Mouse (Mus musculus): ENCODE data around the gene Nlrx1. TPM values are rescaled to one million over a fixed set of nuclear protein-coding genes. Genes with fewer than 3 reads are reported as not detected.
A peak's percentile ranks its signal among the peaks of the same experiment; 100 is the strongest.

Nlrx1 gene
- polyA plus RNA-seq, 1 experiment from 2014 or later: 3.5 TPM

GRCm38 (mm10) chr9:44247907-44248306, 20.5 kb downstream of the Nlrx1 start:
- Histone ChIP-seq H3K9ac (replicated peaks) (no peak overlapping the region), H3K36me3 (no peaks in the 10 kb centered on the region), H3K27me3 (0 out of 2 replicates have a peak, but pooled peaks cover 4% of the 10 kb centered on the region), H3K4me3 (replicated peaks) (no peak overlapping the region), H3K4me2 (replicated peaks) (no peak overlapping the region), H3K4me1 (replicated peaks) (peaks cover 21% of the 10 kb centered on the region), H3K9me3 (no peaks in the 10 kb centered on the region), H3K27ac (no peak overlapping the region)
- no peak for ATAC-seq
- WGBS: 83% methylated on average over 6 of the region's 6 CpGs

GRCm38 (mm10) chr9:44243621-44244020, 24.8 kb downstream of the Nlrx1 start:
- H3K4me1 ChIP-seq (replicated peaks): no peaks in the 10 kb centered on the region
- no peak overlapping the region for H3K4me3 ChIP-seq (replicated peaks)
- H3K36me3 ChIP-seq: no peaks in the 10 kb centered on the region
- no peaks in the 10 kb centered on the region for H3K9me3 ChIP-seq
- no peak for ATAC-seq
- H3K9ac ChIP-seq (replicated peaks): no peak overlapping the region
- H3K27ac ChIP-seq: no peak overlapping the region
- no peak overlapping the region for H3K4me2 ChIP-seq (replicated peaks)
- WGBS: 74% methylated on average over 2 of the region's 2 CpGs
- H3K27me3 ChIP-seq: 0 out of 2 replicates have a peak, but pooled peaks cover 3% of the 10 kb centered on the region

- Histone ChIP-seq H3K9ac (replicated peaks) (no peak overlapping the region), H3K27ac (no peak overlapping the region), H3K36me3 (no peaks in the 10 kb centered on the region), H3K4me3 (replicated peaks) (no peak overlapping the region), H3K4me1 (replicated peaks) (no peaks in the 10 kb centered on the region), H3K9me3 (no peaks in the 10 kb centered on the region), H3K4me2 (replicated peaks) (no peak overlapping the region), H3K27me3 (0 out of 2 replicates have a peak, but pooled peaks cover 3% of the 10 kb centered on the region)
- WGBS: 81% methylated on average over 9 of the region's 9 CpGs
- no peak for ATAC-seq
Measured at GRCm38 (mm10) chr9:44241418-44241817, 27.0 kb downstream of the Nlrx1 start.

DNA sequence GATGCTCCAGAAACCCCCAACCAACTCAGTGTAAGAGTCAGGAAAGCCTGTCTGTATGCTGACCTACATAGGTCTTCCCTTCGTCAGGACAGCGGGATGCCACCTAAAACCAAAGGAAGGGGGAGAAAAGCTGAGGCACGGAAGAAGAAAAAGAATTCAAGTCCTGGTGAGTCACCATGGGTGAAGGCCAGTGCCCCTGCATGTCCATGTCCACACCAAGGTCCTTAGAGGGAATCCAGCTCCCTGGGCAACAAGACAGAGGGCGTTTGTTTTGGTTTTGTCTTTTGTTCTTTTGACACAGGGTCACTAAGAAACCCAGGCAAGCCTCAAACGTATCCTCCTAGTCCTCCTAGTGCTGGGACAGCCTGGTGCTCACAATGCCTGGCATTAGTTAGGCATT, 27.5 kb downstream of the Nlrx1 start:
- no peak overlapping the region for H3K27ac ChIP-seq
- ATAC-seq: no peak
- no peak overlapping the region for H3K4me2 ChIP-seq (replicated peaks)
- H3K4me3 ChIP-seq (replicated peaks): no peak overlapping the region
- H3K4me1 ChIP-seq (replicated peaks): no peaks in the 10 kb centered on the region
- no peaks in the 10 kb centered on the region for H3K9me3 ChIP-seq
- no peaks in the 10 kb centered on the region for H3K36me3 ChIP-seq
- 0 out of 2 replicates have a peak, but pooled peaks cover 3% of the 10 kb centered on the region for H3K27me3 ChIP-seq
- no peak overlapping the region for H3K9ac ChIP-seq (replicated peaks)
- WGBS: 51% methylated on average over 5 of the region's 5 CpGs

GRCm38 (mm10) chr9:44240399-44240798, 28.0 kb downstream of the Nlrx1 start, which contains the start of gene Ccdc153:
Gene Ccdc153, plus strand, starts transcription at chr9:44240676.
- Histone ChIP-seq H3K27me3 (0 out of 2 replicates have a peak, but pooled peaks cover 3% of the 10 kb centered on the region), H3K36me3 (no peaks in the 10 kb centered on the region), H3K4me2 (replicated peaks) (no peak within 1 kb of the TSS), H3K4me3 (replicated peaks) (no peak within 1 kb of the TSS), H3K4me1 (replicated peaks) (no peaks in the 10 kb centered on the region), H3K9ac (replicated peaks) (no peak within 1 kb of the TSS), H3K27ac (no peak within 1 kb of the TSS), H3K9me3 (no peaks in the 10 kb centered on the region)
- no peak for ATAC-seq
- 51% methylated on average over 2 of the region's 2 CpGs for WGBS

DNA sequence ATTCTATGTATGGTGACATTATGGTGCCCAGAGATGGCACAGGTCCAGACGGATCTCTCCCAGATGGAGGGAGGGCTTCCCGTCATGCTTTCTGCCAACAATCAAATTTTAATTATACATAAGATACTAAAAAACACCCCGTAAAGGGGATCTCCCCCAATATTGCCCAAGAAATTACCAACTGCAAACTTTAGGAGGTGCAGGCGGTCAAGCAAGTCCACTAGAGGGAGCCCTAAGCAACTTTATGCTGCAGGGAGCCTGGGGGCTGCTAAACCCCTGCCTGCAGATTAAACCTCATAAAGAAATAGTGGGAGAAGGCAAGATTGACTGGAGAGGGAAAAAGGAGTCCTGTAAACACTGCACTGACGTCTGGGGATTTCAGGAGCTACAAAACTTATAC, 29.0 kb downstream of the Nlrx1 start:
- ATAC-seq: peak; percentile 60; the same call in 1 of the 2 replicates

DNA sequence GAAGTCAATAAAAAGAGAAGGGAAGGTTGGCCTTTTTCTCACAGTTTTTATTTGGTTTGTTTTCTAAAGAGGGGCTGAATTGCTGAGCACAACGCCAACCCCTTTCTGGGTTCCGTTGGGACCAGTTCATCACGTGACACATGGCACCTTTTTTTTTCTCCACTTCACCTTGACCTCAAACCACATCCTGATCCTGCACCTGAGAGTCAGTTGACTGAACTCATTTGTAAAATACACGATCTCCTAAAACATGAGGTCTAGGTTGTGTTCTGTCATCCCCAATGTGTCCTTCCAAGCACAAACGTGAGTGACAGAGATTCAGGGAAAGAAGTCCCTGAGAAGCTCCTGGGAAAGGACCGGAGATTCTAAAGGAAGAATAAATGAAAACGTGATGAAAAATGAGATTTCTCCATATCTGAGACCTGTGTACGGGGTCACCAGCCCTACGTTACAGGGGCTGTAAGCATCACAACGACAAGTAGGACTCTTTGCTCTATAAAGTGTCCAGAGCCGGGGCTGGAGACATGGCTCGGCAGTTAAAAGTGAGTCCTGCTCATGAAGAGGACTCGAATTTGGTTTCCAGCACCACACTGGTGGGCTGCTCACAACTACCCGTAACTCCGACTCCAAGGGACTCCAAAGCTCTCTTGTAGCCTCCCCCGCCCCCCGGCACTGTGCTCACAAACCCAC, 29.8 kb downstream of the Nlrx1 start:
- 78% methylated on average over 17 of the region's 17 CpGs for WGBS

More for the DNA sequence above, 29.0 kb downstream of the Nlrx1 start:
- Histone ChIP-seq H3K4me2 (replicated peaks) (no peak overlapping the region), H3K36me3 (no peaks in the 10 kb centered on the region), H3K4me3 (replicated peaks) (no peak overlapping the region), H3K27me3 (0 out of 2 replicates have a peak, but pooled peaks cover 3% of the 10 kb centered on the region), H3K9me3 (no peaks in the 10 kb centered on the region), H3K9ac (replicated peaks) (no peak overlapping the region), H3K27ac (no peak overlapping the region), H3K4me1 (replicated peaks) (no peaks in the 10 kb centered on the region)
- WGBS: 11% methylated on average over 5 of the region's 5 CpGs

GRCm38 (mm10) chr9:44237128-44237527, 31.3 kb downstream of the Nlrx1 start:
- ATAC-seq: no peak
- Histone ChIP-seq H3K9ac (replicated peaks) (no peak overlapping the region), H3K4me2 (replicated peaks) (no peak overlapping the region), H3K27me3 (0 out of 2 replicates have a peak, but pooled peaks cover 3% of the 10 kb centered on the region), H3K27ac (no peak overlapping the region), H3K36me3 (no peaks in the 10 kb centered on the region), H3K4me3 (replicated peaks) (no peak overlapping the region), H3K4me1 (replicated peaks) (peaks cover 8% of the 10 kb centered on the region), H3K9me3 (no peaks in the 10 kb centered on the region)
- WGBS: 85% methylated on average over 4 of the region's 4 CpGs

More for the DNA sequence above, 29.8 kb downstream of the Nlrx1 start:
- no peaks in the 10 kb centered on the region for H3K9me3 ChIP-seq
- H3K9ac ChIP-seq (replicated peaks): no peak overlapping the region
- ATAC-seq: no peak
- H3K27me3 ChIP-seq: 0 out of 2 replicates have a peak, but pooled peaks cover 3% of the 10 kb centered on the region
- H3K4me2 ChIP-seq (replicated peaks): no peak overlapping the region
- H3K36me3 ChIP-seq: no peaks in the 10 kb centered on the region
- no peak overlapping the region for H3K4me3 ChIP-seq (replicated peaks)
- no peaks in the 10 kb centered on the region for H3K4me1 ChIP-seq (replicated peaks)
- no peak overlapping the region for H3K27ac ChIP-seq

GRCm38 (mm10) chr9:44236601-44237000, 31.8 kb downstream of the Nlrx1 start:
- Histone ChIP-seq H3K4me2 (replicated peaks) (no peak overlapping the region), H3K27me3 (0 out of 2 replicates have a peak, but pooled peaks cover 3% of the 10 kb centered on the region), H3K9me3 (no peaks in the 10 kb centered on the region), H3K4me1 (replicated peaks) (peaks cover 13% of the 10 kb centered on the region), H3K27ac (no peak overlapping the region), H3K36me3 (no peaks in the 10 kb centered on the region), H3K9ac (replicated peaks) (no peak overlapping the region), H3K4me3 (replicated peaks) (no peak overlapping the region)
- 59% methylated on average over 4 of the region's 4 CpGs for WGBS
- ATAC-seq: no peak

DNA sequence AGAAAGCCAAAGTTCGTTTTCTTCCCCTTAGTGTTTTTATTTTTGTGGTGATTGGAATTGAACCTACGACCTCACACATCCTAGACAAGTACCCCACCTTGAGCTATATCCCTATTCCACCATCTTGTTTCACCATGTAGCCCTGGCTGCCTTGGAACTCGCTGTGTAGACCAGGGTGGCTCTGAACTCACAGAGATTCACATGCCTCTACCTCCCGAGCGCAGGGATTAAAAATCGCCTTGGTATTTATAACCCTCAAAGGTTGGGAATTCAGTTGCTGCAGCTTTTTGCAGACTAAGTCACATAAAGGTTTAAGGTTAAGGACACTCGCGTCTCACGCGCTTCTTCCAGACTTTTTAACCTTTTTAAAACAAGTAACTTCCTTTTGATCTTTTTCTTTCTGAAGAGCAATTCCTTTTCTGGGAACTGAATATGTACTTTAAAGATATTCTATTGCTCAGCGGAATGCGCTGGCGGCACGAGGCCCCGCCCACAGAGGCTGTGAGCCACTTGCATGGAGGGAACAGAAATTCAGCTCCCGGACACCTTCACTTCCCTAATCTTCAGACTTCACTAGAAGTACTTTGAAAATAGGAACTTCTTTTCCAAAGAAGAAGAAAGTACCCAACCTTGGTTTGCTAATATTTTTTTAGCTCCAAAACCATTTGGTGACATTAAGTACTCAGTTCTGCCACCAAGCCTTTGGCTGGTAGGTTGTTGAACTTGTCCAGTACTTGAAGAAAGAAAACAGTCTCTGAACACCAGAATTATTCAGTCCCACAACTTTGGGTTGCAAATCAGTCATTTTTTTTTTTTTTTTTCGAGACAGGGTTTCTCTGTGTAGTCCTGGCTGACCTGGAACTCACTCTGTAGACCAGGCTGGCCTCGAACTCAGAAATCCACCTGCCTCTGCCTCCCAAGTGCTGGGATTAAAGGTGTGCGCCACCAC, 33.6 kb downstream of the Nlrx1 start:
- Histone ChIP-seq H3K4me3 (replicated peaks) (peak overlapping the region; percentile 90), H3K27ac (no peak overlapping the region), H3K27me3 (no peaks in the 10 kb centered on the region), H3K4me2 (replicated peaks) (peak overlapping the region; percentile 44), H3K36me3 (no peaks in the 10 kb centered on the region), H3K9ac (replicated peaks) (no peak overlapping the region), H3K9me3 (no peaks in the 10 kb centered on the region), H3K4me1 (replicated peaks) (peaks cover 24% of the 10 kb centered on the region)
- ATAC-seq: peak; percentile 46
- 27% methylated on average over 19 of the region's 19 CpGs for WGBS

DNA sequence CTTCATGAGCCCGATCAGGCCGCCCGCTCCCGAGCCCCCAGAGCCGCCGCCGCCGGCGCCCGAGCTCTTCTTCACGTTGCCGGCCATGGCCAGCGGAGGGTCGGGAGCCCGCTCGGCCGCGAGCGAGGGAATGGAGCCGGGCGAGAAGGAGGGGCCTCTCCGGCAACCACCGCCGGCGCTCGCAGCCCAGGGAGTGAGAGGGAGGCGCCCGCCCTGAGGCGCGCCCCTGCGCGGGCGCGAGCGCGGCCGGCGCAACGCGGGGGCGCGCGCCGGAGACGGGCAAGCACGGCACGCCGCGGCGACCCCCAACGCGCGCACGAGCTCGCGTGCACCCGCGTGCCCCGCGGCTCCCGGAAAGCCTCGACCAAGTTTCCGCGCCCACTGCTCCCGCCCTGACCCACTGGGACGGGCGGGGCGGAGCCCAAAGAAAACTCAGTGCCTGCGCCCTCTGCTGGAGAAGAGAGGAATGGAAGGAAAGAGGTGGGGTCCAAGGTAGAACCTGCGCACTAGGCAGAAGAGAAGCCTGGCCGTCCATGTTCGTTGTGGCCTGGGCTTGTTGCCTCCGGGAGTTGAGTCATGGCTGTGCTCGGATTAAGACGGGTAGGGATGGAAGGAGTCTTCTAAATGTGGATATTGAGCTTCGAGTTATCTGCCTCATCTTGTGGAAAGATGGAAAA, 34.5 kb downstream of the Nlrx1 start, which contains the start of gene Cbl:
Cbl (minus strand) TSS at position 248 of the 677 bp plus-strand sequence.
- under 1% methylated on average over 73 of the region's 76 CpGs for WGBS
- Histone ChIP-seq H3K9ac (replicated peaks) (peak within 1 kb of the TSS; percentile 92), H3K27me3 (no peaks in the 10 kb centered on the region), H3K4me1 (replicated peaks) (peaks cover 24% of the 10 kb centered on the region), H3K9me3 (no peaks in the 10 kb centered on the region), H3K4me3 (replicated peaks) (peak within 1 kb of the TSS; percentile 90), H3K36me3 (no peaks in the 10 kb centered on the region), H3K27ac (peak within 1 kb of the TSS; percentile 96), H3K4me2 (replicated peaks) (peak within 1 kb of the TSS; percentile 83)
- peak; percentile 94 for ATAC-seq

All from midbrain, embryonic 13.5 days (tissue).